Mouse (Mus musculus): ENCODE data around the gene Tnp2. TPM values are rescaled to one million over a fixed set of nuclear protein-coding genes. Genes with fewer than 3 reads are reported as not detected.

Tnp2 gene
- total RNA-seq, 2 experiments from 2014 or later: not detected

DNA sequence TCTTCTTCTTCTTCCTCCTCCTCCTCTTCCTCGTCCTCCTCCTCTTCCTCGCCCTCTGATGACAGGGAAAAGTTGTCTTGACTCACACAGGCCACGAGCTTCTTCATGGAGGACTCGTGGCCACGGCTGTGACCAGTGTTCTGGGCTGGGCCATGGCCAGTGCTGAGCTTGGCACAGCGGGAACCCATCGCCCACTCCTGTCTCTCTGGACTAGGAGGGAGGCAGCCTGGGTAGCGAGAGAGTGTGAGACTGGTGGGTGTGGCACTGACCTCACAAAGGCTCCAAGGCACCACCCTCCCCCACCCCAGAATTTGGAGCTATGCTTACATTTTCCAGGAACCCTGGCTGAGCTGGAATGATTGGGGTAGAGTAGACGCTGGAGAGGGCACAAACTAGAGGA is 2.2 kb upstream of the Tnp2 start, which contains the start of gene Prm3:
Prm3 (minus strand) TSS at position 213 of the 400 bp plus-strand sequence.
- ATAC-seq (ENCODE audit: poor library complexity, severe bottlenecking): no peak

- ATAC-seq (ENCODE audit: poor library complexity, severe bottlenecking): no peak
Observed at GRCm38 (mm10) chr16:10788866-10789265, 406 bp upstream of the Tnp2 start.

GRCm38 (mm10) chr16:10787548-10788058 is 857 bp downstream of the Tnp2 start:
- ATAC-seq (ENCODE audit: poor library complexity, severe bottlenecking): no peak

GRCm38 (mm10) chr16:10786782-10787547 is 1.5 kb downstream of the Tnp2 start:
- no peak for ATAC-seq (ENCODE audit: poor library complexity, severe bottlenecking)

DNA sequence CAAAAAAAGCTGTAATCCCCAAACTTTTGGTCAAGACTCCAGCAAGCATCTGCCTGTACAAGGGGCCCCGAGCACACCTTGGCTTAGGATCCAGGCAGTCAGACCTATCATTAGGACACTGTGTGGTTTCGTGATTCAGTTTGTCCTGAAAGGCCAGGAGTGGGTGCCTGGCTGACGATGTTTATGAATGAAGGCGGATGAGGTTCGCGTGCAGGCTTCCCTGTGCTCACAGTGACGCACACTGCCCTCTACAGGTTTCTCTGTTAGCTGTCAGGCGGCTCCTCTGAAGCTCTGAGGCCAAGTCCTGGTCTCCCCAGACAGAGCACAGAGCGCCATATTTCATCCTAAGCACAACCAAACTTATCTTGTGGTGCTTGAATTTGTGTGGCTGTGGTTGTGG is 2.2 kb downstream of the Tnp2 start:
- peak; percentile 61 for ATAC-seq (ENCODE audit: poor library complexity, severe bottlenecking)

- peak; percentile 60 for ATAC-seq (ENCODE audit: poor library complexity, severe bottlenecking)
Observed at GRCm38 (mm10) chr16:10785371-10786231, 2.9 kb downstream of the Tnp2 start, which contains the start of gene Socs1. Gene Socs1, minus strand, starts transcription at chr16:10785536.

DNA sequence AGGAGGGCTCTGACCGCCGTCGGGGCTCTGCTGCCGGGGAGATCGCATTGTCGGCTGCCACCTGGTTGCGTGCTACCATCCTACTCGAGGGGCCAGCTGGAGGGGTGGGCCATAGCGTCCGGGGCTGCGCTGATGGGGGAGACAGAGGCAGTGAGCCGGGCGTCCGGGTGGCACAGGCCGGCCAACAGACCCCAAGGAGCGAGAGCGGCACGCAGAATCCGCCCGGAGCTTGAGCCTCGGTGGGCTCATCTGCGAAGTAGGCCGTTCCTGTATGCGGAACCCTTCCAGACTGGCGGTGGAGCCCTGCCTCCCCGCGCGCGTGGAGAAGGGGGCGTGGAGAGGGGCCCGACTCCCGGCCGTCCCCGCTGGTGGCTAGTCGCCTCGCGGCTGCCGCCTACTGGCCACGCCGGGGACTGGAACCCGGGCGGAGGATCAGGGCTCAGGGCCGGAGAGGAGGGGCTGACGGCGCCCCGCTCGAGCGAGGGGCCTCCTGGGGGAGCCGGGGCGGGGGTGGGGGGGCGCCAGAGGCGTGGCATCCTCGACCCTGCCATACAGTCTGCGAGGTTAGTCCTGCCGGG is 3.6 kb downstream of the Tnp2 start:
- ATAC-seq (ENCODE audit: poor library complexity, severe bottlenecking): peak; percentile 67

DNA sequence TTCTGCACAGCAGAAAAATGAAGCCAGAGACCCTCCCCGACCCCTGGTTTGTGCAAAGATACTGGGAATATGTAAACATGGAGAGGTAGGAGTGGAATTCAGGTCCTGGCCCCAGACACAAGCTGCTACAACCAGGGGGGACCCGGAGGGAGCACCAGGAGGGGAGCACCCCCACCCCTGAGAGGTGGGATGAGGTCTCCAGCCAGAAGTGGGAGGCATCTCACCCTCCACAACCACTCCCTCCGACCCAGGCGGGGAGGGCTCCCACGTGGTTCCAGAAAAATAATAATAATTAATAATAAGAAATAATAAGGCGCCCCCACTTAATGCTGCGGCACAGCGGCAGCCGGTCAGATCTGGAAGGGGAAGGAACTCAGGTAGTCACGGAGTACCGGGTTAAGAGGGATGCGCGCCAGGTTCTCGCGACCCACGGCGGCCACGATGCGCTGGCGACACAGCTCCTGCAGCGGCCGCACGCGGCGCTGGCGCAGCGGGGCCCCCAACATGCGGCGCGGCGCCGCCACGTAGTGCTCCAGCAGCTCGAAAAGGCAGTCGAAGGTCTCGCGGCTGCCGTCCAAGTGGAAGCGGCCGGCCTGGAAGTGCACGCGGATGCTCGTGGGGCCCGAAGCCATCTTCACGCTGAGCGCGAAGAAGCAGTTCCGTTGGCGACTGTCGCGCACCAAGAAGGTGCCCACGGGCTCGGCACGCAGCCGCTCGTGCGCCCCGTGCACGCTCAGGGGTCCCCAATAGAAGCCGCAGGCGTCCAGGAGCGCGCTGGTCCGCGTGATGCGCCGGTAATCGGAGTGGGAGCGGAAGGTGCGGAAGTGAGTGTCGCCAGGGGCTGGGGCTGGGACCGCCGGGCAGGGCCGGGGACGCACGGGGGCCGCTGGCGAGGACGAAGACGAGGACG is 4.3 kb downstream of the Tnp2 start:
- no peak for ATAC-seq (ENCODE audit: poor library complexity, severe bottlenecking)

DNA sequence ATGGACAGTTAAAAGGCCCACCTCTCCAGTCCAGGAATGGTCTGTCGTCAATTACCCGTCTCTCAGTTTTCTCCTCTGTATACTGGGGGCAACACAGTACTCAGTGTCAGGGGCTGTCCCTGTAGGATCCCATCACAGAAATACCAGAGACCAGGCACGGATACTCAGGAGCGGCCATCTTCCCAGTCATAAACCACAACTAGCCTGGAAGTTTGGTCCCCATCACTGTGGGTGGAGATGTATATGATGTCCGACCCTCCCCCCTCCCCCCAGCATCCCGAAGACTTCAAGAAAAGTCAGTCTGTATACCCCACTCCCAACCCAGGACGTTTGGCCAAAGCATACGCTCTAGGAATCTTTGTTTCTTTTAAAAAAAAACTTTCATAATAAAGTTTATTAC is 5.0 kb downstream of the Tnp2 start:
- no peak for ATAC-seq (ENCODE audit: poor library complexity, severe bottlenecking)

GRCm38 (mm10) chr16:10783152-10783434 is 5.4 kb downstream of the Tnp2 start:
- ATAC-seq (ENCODE audit: poor library complexity, severe bottlenecking): no peak

DNA sequence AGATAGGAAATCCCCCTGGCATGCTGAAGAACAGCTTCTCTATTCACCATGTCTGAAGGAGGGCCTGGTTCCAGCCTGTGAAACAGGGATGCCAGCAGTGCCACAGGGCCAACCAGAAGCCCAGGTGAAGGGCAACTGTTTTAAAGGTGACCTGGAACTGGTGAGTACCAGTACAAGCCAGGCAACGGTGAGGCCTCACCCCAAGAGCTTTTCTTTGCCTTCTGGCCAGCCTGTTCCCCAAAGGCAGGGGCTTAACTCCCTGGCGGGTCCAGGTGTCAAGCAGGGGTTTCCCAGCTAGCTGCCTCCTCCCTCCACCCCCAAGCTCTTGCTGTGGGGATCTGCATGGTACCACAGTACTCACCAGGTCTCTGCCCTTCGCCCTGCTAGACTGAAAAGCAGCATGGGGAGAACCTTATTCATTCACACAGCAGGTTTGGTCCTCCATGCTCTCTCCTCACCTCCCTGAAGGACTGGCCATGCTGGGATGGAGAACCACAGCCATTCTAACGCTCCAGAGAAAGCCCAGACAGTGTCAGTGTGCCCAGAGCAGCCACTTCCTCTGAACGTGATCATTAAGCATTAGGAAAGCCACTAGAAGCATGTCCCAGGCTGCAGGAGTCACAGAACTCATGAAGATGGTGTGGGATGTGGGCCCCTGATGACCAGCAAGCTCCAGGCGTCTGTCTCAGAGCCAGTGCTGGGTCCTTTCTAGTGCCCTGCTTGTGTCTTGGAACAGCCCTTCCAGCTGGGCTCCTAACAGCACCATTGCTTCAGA is 5.9 kb downstream of the Tnp2 start:
- no peak for ATAC-seq (ENCODE audit: poor library complexity, severe bottlenecking)

GRCm38 (mm10) chr16:10781862-10782371 is 6.5 kb downstream of the Tnp2 start:
- ATAC-seq (ENCODE audit: poor library complexity, severe bottlenecking): no peak

DNA sequence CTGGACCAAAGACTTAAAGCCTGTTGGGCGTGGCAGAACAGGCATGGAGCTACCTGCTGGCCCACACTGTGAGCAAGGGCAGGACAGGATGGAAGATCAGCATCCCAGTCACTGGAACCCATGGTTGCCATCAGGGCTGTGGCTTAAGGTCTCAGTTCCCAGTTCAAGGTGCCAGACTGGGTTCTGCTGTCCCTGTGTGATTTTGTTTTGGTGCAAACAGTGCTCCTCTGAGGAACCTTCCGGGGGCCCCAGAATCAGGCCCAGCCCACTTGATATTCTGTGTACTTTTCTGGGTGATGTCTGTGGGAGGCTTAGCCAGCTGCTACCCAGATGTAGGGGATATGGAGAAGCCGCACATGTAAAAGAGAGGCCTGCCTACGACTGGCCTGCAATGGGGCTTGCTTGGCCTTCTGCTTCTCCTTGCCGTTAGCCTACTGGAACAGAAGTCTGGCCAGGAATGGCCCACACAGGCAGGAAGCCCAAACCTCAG is 7.8 kb downstream of the Tnp2 start:
- ATAC-seq (ENCODE audit: poor library complexity, severe bottlenecking): no peak

DNA sequence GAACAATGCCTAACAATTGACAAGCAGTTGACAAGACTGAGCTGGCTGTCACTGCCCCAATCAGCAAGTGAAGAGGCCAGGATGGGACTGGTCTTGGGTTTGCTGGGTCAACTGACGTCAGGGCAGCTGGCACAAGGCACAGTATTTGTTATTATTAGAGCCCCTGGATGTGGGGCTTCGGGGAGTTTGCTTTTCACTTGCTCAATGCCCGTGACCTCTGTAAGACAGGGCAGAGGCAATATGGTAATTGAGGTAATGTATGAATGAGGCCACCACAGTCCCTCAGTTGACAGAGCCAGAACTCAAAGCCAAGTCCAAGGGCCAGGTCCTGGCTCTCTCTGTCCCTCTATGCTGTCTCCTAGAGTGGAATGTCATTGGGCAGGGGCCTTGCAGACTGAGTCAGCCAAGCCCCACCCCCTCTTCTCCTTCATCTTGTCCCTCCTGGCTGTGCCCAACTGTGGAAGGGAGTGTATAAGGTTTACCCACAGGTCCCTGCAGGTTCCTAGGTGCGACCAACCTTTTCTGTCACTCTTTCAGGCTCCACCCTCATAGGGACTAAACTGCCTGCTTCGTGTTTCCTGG is 10.8 kb downstream of the Tnp2 start:
- ATAC-seq (ENCODE audit: poor library complexity, severe bottlenecking): no peak

DNA sequence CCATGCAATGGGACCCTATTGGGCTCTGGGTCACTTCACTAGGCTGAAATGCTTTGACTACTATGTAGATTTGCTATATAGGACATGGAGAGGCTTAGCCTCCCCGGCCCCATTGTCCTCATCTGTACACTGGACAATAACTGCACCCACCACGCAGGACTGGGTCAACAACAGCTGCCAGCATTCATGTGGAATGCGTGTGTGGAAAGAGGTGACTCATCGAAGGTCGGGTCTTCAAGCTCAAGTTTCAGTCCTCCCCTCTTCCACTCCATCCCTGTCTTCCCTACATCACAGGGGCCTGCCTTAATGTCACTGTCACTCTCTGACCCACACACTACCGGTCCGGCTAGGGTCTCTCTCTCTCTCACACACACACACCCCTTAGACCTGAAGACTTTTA is 12.1 kb downstream of the Tnp2 start:
- no peak for ATAC-seq (ENCODE audit: poor library complexity, severe bottlenecking)

GRCm38 (mm10) chr16:10774726-10775125 is 13.7 kb downstream of the Tnp2 start:
- ATAC-seq (ENCODE audit: poor library complexity, severe bottlenecking): peak; percentile 25

- ATAC-seq (ENCODE audit: poor library complexity, severe bottlenecking): no peak
Observed at GRCm38 (mm10) chr16:10773543-10773942, 14.9 kb downstream of the Tnp2 start.

GRCm38 (mm10) chr16:10771769-10772510 is 16.5 kb downstream of the Tnp2 start:
- peak; percentile 58 for ATAC-seq (ENCODE audit: poor library complexity, severe bottlenecking)
